Mouse (Mus musculus) midbrain, embryonic 12.5 days (tissue): ENCODE measurements around the gene Elf1. TPM values are rescaled to one million over a fixed set of nuclear protein-coding genes. Genes with fewer than 3 reads are reported as not detected.

Experiments
- ATAC-seq: fragments of 200-750 bp; cut with Nextera tagmentation; 2 replicates; pipeline ENCODE4 v1.8.0; 2017; ENCODE audit warnings: low read depth, moderate TSS enrichment, moderate library complexity; ENCODE audit not compliant: low FRiP score
- H3K27ac ChIP-seq: fragments of 300-500 bp; sonication (generic); replicated peaks from 2 replicates; pipeline ENCODE4 v1.5.1; 2016; ENCODE audit warnings: mild to moderate bottlenecking
- H3K27me3 ChIP-seq: fragments of 300-500 bp; sonication (generic); 2 replicates; pipeline ENCODE4 v1.6.1; 2016; ENCODE audit warnings: mild to moderate bottlenecking
- H3K36me3 ChIP-seq: fragments of 300-500 bp; sonication (generic); 2 replicates; pipeline ENCODE4 v1.6.1; 2016
- H3K4me1 ChIP-seq: fragments of 300-500 bp; sonication (generic); 2 replicates; pipeline ENCODE4 v1.6.1; 2016
- H3K4me2 ChIP-seq: fragments of 300-500 bp; sonication (generic); replicated peaks from 2 replicates; pipeline ENCODE4 v1.6.1; 2016; ENCODE audit warnings: mild to moderate bottlenecking, moderate library complexity
- H3K4me3 ChIP-seq: fragments of 300-500 bp; sonication (generic); 2 replicates; pipeline ENCODE4 v1.5.1; 2016; ENCODE audit warnings: mild to moderate bottlenecking
- H3K9ac ChIP-seq: fragments of 300-500 bp; sonication (generic); replicated peaks from 2 replicates; pipeline ENCODE4 v1.6.1; 2016; ENCODE audit warnings: mild to moderate bottlenecking, moderate library complexity
- H3K9me3 ChIP-seq: fragments of 300-500 bp; sonication (generic); 2 replicates; pipeline ENCODE4 v1.6.1; 2016; ENCODE audit warnings: mild to moderate bottlenecking
- WGBS: fragments of 180-500 bp; shearing (Covaris S2); methylation state at CpG from one replicate; pipeline ENCODE4 v1.1.7; 2016; 5-methylcytosine and 5-hydroxymethylcytosine counted together
- polyA plus RNA-seq: library from polyadenylated mRNA; unstranded; fragments of >200 nt; fragmentation: Nextera tagmentation; extraction: Ambion mirVana; gene quantifications from 2 replicates; pipeline ENCODE4 v1.2.1, GENCODE M21; 2016

The Elf1 gene
- polyA plus RNA-seq, 1 experiment from 2014 or later, result 7.4 TPM

- Histone ChIP-seq H3K27ac (no peak overlapping the region), H3K4me3 (no peak overlapping the region), H3K4me1 (no peaks in the 10 kb centered on the region), H3K9me3 (no peaks in the 10 kb centered on the region), H3K9ac (no peak overlapping the region), H3K36me3 (no peaks in the 10 kb centered on the region), H3K27me3 (no peaks in the 10 kb centered on the region), H3K4me2 (no peak overlapping the region)
- 88% methylated on average over 7 of the region's 7 CpGs for WGBS
- ATAC-seq, result no peak
These were observed 68.3 kb downstream of the Elf1 start for GRCm38 (mm10) chr14:79549343-79549742.

GRCm38 (mm10) chr14:79551929-79552328 lies 70.9 kb downstream of the Elf1 start:
- Histone ChIP-seq H3K9ac (no peak overlapping the region), H3K4me3 (no peak overlapping the region), H3K27me3 (no peaks in the 10 kb centered on the region), H3K9me3 (no peaks in the 10 kb centered on the region), H3K4me1 (no peaks in the 10 kb centered on the region), H3K36me3 (no peaks in the 10 kb centered on the region), H3K4me2 (no peak overlapping the region), H3K27ac (no peak overlapping the region)
- WGBS, result 87% methylated on average over 2 of the region's 2 CpGs
- no peak for ATAC-seq

DNA sequence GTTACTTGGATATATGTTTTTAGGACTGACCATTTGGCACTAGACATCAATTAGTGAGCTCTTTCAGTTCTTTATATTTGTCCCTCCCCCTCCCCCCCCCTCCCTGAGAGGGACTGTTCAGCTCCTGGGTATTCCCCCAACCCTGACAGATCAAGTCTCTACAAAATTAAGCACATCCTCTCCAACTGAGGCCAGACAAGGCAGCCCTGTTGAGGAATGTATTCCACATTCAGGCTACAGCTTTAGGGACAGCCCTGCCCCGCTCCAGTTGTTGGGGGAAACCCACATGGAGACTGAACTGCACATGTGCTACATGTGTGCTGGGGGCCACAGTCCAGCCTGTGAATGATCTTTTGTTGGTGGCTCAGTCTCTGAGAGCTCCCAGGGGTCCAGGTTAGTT lies 71.9 kb downstream of the Elf1 start:
- Histone ChIP-seq H3K27me3 (no peaks in the 10 kb centered on the region), H3K36me3 (no peaks in the 10 kb centered on the region), H3K27ac (no peak overlapping the region), H3K9me3 (no peaks in the 10 kb centered on the region), H3K4me1 (no peaks in the 10 kb centered on the region), H3K4me3 (no peak overlapping the region), H3K9ac (no peak overlapping the region), H3K4me2 (no peak overlapping the region)
- 78% methylated on average over 1 of the region's 1 CpGs for WGBS
- no peak for ATAC-seq

- H3K9ac ChIP-seq, result no peak overlapping the region
- no peaks in the 10 kb centered on the region for H3K4me1 ChIP-seq
- H3K27me3 ChIP-seq, result no peaks in the 10 kb centered on the region
- 94% methylated on average over 1 of the region's 1 CpGs for WGBS
- no peaks in the 10 kb centered on the region for H3K9me3 ChIP-seq
- 0 out of 2 replicates have a peak, but pooled peaks cover 3% of the 10 kb centered on the region for H3K36me3 ChIP-seq
- H3K4me2 ChIP-seq, result no peak overlapping the region
- no peak overlapping the region for H3K4me3 ChIP-seq
- no peak for ATAC-seq
- H3K27ac ChIP-seq, result no peak overlapping the region
These were observed 76.8 kb downstream of the Elf1 start for GRCm38 (mm10) chr14:79557796-79558195.

DNA sequence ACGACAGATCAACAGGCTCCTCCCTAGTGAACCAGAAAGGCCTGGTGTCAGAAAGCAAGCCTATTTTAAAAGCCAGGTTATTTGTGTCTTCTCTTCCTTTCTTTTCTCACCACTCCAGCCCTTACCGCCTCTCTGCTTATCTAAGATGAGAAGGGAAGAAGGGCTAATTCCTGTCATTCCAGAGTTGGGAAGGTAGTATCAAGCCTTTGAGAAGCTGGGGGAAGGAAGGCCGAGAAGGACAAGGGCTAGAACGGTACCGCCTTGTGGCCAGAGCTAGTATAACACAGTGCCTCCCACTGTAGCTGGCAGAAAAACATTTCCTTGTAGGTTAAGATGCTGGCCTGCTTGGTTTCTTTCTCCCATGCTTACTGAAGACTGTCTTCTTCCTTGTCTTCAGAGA lies 81.8 kb downstream of the Elf1 start:
- ATAC-seq, result no peak
- Histone ChIP-seq H3K27ac (no peak overlapping the region), H3K36me3 (0 out of 2 replicates have a peak, but pooled peaks cover 3% of the 10 kb centered on the region), H3K4me1 (no peaks in the 10 kb centered on the region), H3K9ac (no peak overlapping the region), H3K27me3 (no peaks in the 10 kb centered on the region), H3K4me3 (no peak overlapping the region), H3K4me2 (no peak overlapping the region), H3K9me3 (no peaks in the 10 kb centered on the region)
- 26% methylated on average over 5 of the region's 5 CpGs for WGBS

DNA sequence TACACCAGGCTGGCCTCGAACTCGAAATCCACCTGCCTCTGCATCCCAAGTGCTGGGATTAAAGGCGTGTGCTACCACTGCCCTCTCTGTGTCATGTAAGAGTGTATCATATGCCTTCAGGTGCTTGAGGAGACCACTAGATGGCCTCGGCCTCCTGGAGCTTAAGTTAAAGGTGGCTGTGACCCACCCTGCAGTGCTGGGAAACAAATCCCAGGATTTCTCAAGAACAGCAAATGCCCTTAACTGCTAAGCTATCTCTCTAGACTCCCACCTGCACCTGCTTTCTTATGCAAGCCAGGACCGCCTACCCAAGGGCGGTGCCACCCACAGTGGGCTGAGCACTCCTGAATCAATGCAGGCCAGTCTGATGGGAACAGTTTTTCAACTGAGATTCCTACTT lies 83.8 kb downstream of the Elf1 start:
- no peaks in the 10 kb centered on the region for H3K4me1 ChIP-seq
- no peak for ATAC-seq
- no peak overlapping the region for H3K4me2 ChIP-seq
- no peaks in the 10 kb centered on the region for H3K9me3 ChIP-seq
- WGBS, result 63% methylated on average over 6 of the region's 6 CpGs
- no peak overlapping the region for H3K4me3 ChIP-seq
- no peaks in the 10 kb centered on the region for H3K27me3 ChIP-seq
- H3K9ac ChIP-seq, result no peak overlapping the region
- no peak overlapping the region for H3K27ac ChIP-seq
- 0 out of 2 replicates have a peak, but pooled peaks cover 3% of the 10 kb centered on the region for H3K36me3 ChIP-seq

- Histone ChIP-seq H3K9ac (no peak overlapping the region), H3K9me3 (no peaks in the 10 kb centered on the region), H3K27ac (no peak overlapping the region), H3K27me3 (no peaks in the 10 kb centered on the region), H3K36me3 (peaks cover 4% of the 10 kb centered on the region; the same call in 1 of the 2 replicates), H3K4me2 (no peak overlapping the region), H3K4me1 (no peaks in the 10 kb centered on the region), H3K4me3 (no peak overlapping the region)
- WGBS, result 92% methylated on average over 13 of the region's 13 CpGs
- ATAC-seq, result no peak
These were observed 92.6 kb downstream of the Elf1 start for GRCm38 (mm10) chr14:79573482-79574191.

DNA sequence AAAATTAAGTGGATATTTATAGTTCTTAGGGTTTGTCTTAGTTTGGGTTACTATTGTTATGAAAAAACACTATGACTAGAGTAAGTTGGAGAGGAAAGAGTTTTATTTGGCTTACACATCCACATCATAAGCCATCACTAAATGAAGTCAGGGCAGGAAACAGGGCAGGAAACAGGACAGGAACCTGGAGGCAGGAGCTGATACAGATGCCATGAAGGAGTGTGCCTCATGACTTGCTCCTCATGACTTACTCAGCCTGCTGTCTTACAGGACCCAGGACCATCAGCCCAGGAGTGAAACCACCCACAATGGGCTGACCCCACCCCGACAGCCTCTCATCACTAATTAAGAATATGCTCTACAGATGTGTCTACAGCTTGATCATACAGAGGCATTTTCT lies 93.4 kb downstream of the Elf1 start:
- Histone ChIP-seq H3K4me1 (no peaks in the 10 kb centered on the region), H3K9ac (no peak overlapping the region), H3K4me2 (no peak overlapping the region), H3K9me3 (no peaks in the 10 kb centered on the region), H3K36me3 (peaks cover 4% of the 10 kb centered on the region; the same call in 1 of the 2 replicates), H3K4me3 (no peak overlapping the region), H3K27ac (no peak overlapping the region), H3K27me3 (no peaks in the 10 kb centered on the region)
- 88% methylated on average over 1 of the region's 1 CpGs for WGBS
- no peak for ATAC-seq

DNA sequence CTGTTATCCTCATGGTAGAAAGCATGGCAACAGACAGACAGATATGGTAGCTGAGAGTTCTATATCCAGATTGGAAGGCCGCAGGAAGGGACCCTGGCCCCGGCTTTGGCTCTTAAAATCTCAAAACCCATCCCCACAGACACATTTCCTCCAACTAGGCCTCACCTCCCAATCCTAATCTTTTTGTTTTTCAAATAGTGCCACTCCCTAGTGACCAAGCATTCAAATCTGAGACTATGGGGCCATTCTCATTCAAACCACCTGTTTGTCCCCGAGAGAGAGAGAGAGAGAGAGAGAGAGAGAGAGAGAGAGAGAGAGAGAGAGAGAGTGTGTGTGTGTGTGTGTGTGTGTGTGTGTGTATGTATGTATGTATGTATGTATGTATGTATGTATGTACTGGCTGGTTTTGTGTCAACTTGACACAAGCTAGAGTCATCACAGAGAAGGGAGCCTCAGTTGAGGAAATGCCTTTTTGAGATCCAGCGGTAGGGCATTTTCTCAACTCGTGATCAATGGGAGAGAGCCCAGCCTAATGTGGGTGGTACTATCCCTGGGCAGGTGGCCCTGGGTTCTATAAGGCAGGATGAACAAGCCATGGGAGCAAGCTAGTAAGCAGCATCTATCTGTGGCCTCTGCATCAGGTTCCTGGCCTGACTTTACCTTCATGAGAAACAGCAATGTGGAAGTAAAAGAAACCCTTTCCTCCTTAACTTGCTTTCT lies 102.7 kb downstream of the Elf1 start:
- no peak overlapping the region for H3K9ac ChIP-seq
- no peaks in the 10 kb centered on the region for H3K9me3 ChIP-seq
- ATAC-seq, result no peak
- H3K36me3 ChIP-seq, result no peaks in the 10 kb centered on the region
- H3K27me3 ChIP-seq, result no peaks in the 10 kb centered on the region
- no peak overlapping the region for H3K27ac ChIP-seq
- WGBS, result 84% methylated on average over 5 of the region's 5 CpGs
- H3K4me1 ChIP-seq, result peaks cover 10% of the 10 kb centered on the region
- H3K4me3 ChIP-seq, result no peak overlapping the region
- no peak overlapping the region for H3K4me2 ChIP-seq

DNA sequence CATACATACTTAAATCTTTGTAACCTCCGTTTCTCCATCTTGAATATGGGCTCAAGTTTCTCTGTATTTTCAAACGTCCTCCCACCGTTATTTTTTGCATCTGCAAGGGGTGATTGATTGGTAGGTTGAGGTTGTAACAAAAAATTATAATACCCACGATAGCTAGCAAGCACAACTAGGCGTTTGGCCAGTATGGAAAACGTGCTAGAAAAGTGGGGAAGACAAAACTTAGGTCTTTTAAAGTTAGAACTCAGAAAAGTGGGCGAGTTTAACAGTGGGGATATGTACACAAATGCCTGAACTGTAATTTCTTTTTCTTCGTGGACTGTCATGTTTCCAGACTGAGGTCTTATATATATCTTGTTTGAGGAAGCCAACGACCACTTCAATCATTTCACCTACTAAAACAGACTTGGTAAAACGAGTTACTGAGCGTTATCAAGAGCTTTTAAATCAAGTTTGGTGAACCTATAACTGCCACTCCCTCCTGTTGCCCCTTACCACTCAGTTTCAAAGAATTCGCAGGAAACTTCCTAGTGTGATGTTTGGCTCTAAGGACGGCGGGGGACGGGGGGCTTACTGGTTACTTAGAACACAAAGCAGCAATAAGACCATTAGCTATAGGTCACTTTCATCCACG lies 105.6 kb downstream of the Elf1 start:
- Histone ChIP-seq H3K27me3 (no peaks in the 10 kb centered on the region), H3K36me3 (no peaks in the 10 kb centered on the region), H3K9ac (peak overlapping the region; percentile 68), H3K4me1 (peaks cover 24% of the 10 kb centered on the region), H3K27ac (peak overlapping the region; percentile 91), H3K4me2 (peak overlapping the region; percentile 70), H3K4me3 (peak overlapping the region; percentile 57), H3K9me3 (no peaks in the 10 kb centered on the region)
- no peak for ATAC-seq
- 37% methylated on average over 16 of the region's 16 CpGs for WGBS

DNA sequence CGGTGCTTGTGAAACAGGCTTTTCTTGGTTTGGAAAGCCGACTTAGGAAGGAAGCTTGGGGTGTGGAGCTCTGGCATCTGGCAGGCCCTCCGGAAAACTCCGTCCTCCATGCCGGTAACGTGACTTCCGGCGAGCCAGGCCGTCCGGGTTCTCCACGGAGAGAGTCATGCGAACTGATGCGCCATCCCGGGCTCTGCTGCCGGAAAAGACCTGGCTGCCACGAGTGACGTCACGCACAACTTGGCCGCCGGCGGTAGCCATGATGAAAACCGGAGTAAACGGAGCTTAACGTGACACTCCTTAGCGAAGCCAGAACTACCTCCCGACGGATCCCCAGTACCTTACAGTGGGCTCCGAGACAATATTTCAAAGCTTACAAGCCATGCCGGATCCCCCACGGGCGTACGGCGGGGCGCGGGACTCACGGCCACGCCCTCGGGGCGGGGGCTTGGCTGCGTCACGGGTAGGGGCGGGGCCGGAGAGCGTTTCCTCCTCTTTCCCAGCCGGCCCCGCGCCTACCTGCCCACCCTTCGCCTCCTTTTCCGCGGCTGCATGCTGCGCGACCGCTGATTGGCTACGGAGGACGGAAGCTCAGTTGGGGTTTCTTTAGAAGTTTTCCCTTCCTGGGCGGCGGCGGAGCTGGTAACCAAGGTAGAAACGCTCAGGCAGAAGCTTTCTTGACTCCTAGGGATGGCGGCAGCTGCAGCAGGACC lies 106.3 kb downstream of the Elf1 start, which contains the start of gene Sugt1:
TSS of gene Sugt1 (plus strand) at position 553 of the 713 bp plus-strand sequence.
- peak within 1 kb of the TSS; percentile 91 for H3K27ac ChIP-seq
- WGBS, result under 1% methylated on average over 60 of the region's 60 CpGs
- peak; percentile 98 for ATAC-seq

More for the DNA sequence above, 106.3 kb downstream of the Elf1 start, which contains the start of gene Sugt1:
- H3K4me1 ChIP-seq, result peaks cover 24% of the 10 kb centered on the region
- H3K9me3 ChIP-seq, result no peaks in the 10 kb centered on the region
- no peaks in the 10 kb centered on the region for H3K27me3 ChIP-seq
- H3K9ac ChIP-seq, result peak within 1 kb of the TSS; percentile 68
- peak within 1 kb of the TSS; percentile 70 for H3K4me2 ChIP-seq
- H3K4me3 ChIP-seq, result peak within 1 kb of the TSS; percentile 57
- H3K36me3 ChIP-seq, result no peaks in the 10 kb centered on the region
